Mouse (Mus musculus) brain, embryonic 14.5 days (tissue): Measurements from ENCODE around the gene Rab1b.

Source experiments
- CTCF ChIP-seq: fragments of 200-500 bp; IDR thresholded peaks from 2 replicates; pipeline ENCODE4 v1.5.1; 2012; ENCODE audit warnings: inconsistent platforms, mild to moderate bottlenecking, moderate library complexity, borderline replicate concordance; ENCODE audit not compliant: insufficient read depth, insufficient read length; ENCODE audit errors: extremely low read depth
- POLR2A ChIP-seq: fragments of 200-500 bp; IDR thresholded peaks from 2 replicates; pipeline ENCODE4 v1.6.1; 2012; ENCODE audit warnings: mild to moderate bottlenecking, inconsistent platforms, borderline replicate concordance; ENCODE audit not compliant: poor library complexity, insufficient read depth, insufficient read length, severe bottlenecking; ENCODE audit errors: extremely low read depth

GRCm38 (mm10) chr19:5129770-5130169 lies 22.9 kb upstream of the Rab1b start:
- TF ChIP-seq CTCF (peak; percentile 25; the same call in 1 of the 2 replicates), POLR2A (no peak)
